Mouse (Mus musculus) spleen, adult 12 weeks (tissue): ENCODE results near the gene 4930435E12Rik.
"Not testable (repeated sequence)": the region's sequence is repeated elsewhere in the genome, so short reads cannot be mapped to it uniquely, and the experiment has no call there.

Experiments
- DNase-seq: peaks from one replicate; pipeline ENCODE4 v3.0.0; 2022; ENCODE audit warnings: low spot score

Gene 4930435E12Rik

DNA sequence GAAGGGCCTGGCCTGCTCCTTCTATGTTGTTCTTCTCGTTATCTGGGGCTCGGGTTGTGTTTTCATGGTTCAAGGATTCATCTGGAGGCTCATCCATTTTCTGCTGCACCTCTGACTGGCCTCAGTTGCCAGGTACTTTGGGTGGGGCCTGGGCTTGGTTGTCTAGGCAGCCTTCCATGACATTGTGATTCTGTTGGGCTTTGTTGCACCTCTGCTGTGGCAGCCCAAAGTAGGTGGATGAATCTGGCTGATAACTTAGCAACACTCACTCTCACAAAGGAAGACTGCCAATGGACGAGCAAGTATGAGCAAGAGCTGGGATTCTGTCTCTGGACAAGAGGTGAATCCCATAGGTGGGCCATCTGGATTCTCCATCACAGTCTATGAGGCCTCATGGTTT lies at the start of gene 4930435E12Rik:
Gene 4930435E12Rik (minus strand): TSS at position 101 of the 400 bp plus-strand sequence.
- no peak for DNase-seq

- no peak for DNase-seq
Measured at GRCm38 (mm10) chr16:38874481-38874880, 45.9 kb upstream of the 4930435E12Rik start.

DNA sequence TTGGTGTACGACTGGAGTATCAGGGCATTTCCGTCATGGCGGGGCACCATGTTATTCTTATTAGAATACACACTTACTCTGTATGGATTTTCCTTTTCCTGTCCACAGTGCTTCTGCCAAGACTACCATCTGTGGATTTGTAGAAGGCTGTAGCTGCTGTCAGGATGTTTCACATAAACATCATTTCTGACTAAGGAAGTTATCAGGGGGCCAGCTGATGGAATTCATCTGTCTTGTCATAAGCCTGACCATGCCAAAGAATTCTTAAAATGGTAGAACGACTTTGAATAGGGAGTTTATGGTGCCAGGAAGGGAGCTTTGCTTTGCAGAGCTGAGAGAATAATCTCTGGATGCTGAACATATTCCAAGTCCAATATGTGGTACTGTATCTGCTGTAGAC lies 44.7 kb upstream of the 4930435E12Rik start:
- DNase-seq = no peak

GRCm38 (mm10) chr16:38864358-38864757 lies 35.8 kb upstream of the 4930435E12Rik start:
- DNase-seq = no peak

- no peak for DNase-seq
Measured at GRCm38 (mm10) chr16:38860548-38860947, 32.0 kb upstream of the 4930435E12Rik start.

- no peak for DNase-seq
Measured at GRCm38 (mm10) chr16:38858120-38858749, 29.7 kb upstream of the 4930435E12Rik start.

DNA sequence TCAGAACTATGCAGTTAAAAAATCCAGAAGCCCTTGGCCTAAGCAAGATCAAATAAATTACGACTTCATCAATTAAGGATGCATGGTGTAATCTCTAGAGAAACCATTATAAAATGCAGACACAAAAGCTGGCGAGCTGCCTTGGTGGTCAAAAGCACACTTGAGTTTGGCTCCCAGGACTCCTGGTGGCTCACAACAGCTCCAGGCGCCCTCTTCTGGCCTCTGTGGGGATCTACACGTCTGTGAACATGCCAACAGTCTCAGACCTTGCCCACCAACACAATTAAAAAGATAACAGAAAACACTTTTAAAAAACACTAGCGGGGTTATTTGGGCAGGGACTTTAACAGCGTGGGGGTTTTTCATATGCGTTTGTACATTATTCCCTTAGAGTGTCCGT lies 16.0 kb downstream of the 4930435E12Rik start:
- peak; percentile 2 for DNase-seq

DNA sequence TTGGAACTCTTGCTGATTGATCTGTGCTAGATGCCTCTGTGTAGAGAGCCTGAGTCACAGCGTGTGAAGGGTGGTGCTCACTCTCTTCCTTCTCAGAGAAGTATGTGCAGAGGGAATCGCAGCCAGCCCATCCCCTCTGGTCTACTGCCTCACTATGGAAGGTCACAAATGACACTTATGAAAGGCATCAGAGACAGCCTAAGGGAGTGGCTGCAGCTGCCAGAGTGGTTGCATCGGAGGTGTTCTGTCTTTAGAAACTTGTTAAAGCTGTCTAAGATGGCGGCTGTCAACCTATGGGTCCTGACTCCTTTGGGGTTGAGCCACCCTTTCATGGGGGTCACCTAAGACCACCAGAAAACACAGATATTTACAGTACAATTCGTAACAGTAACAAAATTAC lies 18.4 kb downstream of the 4930435E12Rik start:
- no peak for DNase-seq

- not testable (repeated sequence) for DNase-seq
Measured at GRCm38 (mm10) chr16:38807796-38808195, 20.8 kb downstream of the 4930435E12Rik start.

DNA sequence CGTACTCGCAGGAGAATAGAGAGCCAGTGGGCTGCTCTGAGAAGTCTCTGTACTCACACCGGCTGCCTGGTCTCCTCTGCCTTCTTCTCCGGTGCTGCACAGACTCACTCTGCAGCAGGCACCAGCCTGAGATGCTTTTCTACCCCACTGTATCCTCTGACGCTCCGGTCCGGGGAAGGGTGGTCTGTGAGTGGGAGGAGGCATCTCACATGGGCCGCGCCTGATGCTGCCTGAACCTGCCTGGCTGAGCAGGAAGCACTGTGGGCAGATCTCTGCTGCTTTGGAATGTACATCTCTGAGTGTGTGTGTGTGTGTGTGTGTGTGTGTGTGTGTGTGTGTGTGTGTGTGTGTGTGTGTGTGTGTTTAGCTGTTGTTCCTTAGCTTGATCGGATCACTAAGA lies 28.5 kb downstream of the 4930435E12Rik start, which contains the start of gene Upk1b:
Gene Upk1b (minus strand): TSS at position 238 of the 400 bp plus-strand sequence.
- DNase-seq = no peak

- DNase-seq = no peak
Measured at GRCm38 (mm10) chr16:38798957-38799450, 29.5 kb downstream of the 4930435E12Rik start.

DNA sequence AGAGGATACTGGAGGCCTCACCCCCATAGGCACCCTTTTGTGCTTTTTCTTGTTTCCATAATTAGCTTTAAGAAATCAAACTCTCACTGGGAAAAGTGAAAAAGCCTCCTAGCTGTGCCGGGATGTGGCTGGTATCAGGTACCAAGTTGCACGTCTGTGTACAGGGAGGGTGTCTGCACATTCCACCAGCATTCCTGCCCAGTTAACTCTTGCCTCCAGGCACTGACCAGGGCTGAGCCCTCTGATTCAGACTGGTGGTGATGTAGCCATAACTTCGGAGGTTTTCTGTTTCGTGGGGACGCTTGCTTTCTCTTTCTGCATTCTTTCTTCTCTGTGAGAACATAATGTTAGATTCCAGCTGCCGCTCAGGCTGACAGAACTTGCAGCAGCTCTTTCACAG lies 35.4 kb downstream of the 4930435E12Rik start:
- no peak for DNase-seq

DNA sequence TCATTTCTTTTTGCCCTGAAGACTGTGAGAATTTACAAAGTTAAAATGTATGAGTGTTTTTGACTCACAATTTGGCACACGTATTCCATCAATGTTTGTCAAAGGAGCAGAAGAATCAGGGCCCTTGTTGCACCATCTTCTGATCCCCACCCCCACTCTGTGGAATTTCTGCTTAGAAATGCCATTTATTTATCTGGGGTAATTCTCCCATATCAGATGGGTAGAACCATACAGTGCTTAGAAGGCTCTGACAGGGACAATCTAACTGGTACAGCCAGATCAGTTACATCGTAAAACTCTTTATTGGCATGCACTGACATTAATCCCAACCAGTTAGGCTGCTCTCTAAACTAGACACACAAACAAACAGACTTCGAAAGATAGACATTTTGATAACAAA lies 38.6 kb downstream of the 4930435E12Rik start:
- no peak for DNase-seq

GRCm38 (mm10) chr16:38789016-38789415 lies 39.5 kb downstream of the 4930435E12Rik start:
- no peak for DNase-seq

DNA sequence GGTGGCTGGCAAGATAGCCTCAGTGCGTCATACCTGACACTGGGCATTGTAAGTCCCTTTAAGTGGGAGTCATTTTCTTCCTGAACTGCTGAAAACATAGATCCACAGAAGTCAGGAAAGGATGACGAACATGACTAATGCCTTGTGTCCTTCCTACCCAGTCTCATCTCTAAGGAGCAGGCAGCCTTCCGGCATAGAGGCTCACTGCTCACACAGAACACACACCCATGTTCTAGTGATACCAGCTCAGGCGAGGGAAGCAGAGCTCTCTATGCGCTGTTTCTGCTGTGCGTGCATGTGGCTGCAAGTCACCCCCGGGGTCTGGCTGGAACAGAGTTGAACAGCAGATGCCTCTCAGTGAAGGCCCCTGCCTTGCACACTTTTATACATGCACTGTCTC lies 43.2 kb downstream of the 4930435E12Rik start:
- no peak for DNase-seq

GRCm38 (mm10) chr16:38782524-38783067 lies 46.0 kb downstream of the 4930435E12Rik start:
- no peak for DNase-seq

GRCm38 (mm10) chr16:38781946-38782345 lies 46.6 kb downstream of the 4930435E12Rik start:
- no peak for DNase-seq

GRCm38 (mm10) chr16:38780960-38781572 lies 47.5 kb downstream of the 4930435E12Rik start:
- DNase-seq = no peak

GRCm38 (mm10) chr16:38776342-38776741 lies 52.2 kb downstream of the 4930435E12Rik start:
- no peak for DNase-seq

DNA sequence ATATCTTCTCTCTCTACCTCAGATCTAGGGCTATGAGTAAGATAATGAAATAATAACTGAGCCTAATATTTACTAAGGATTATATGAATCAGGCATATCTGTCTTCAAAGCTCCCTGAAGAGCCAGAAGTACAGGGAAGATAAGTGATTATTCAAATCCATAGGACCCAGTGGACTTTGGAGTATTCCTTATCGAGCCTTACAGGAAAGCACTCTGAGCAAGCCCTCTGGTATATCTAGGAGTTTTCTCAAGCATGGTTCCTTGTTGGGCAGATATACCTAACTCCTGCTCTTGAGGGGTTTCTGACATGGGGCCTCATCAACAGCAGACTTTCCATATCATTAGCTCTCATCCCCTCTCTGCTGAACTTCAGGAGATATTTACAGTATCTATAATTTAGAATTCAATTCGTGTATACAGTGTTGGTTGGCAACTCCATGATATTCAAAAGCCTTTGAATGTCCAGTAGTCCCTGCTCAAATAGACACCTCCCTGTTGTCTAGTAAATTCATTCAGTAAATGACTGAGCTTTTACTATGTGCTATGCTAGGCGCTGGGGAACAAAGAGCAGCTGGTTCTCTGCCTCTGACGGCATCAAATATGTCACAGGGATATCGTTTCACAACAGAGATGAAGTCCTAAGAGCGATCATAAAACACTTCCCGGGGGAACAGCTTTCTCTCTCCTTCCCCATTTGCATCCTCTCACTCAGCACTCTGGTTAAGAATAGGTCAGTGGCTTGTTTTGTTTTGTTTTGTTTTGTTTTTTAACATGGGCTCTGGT lies 53.4 kb downstream of the 4930435E12Rik start:
- no peak for DNase-seq

DNA sequence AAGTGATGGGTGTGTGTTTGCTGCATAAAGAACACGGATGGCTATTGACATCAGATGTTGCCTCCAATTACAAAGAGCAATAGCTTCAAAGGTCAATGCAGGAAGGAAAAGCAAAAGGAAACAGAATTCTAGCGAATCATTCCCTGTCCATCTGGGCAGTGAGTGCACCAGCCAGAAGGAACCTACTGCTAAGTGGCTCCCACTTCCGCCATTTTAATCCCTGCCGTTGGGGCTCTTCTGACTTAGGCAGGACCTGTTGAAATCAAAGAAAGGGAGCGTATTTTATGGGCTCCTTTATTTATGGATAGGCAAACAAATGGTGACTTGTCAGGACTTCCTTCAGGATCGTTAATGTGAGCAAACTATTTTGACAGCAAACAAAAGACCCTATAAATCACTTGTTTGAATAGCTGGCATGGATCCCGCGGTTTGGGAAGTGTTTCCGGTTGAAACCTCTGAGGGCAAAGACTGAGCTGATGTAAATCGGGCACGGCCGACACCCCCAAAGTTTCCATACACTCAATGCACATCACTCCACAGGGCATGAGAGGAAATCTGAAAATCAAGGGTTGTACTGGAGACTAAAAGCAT lies 55.5 kb downstream of the 4930435E12Rik start:
- no peak for DNase-seq

DNA sequence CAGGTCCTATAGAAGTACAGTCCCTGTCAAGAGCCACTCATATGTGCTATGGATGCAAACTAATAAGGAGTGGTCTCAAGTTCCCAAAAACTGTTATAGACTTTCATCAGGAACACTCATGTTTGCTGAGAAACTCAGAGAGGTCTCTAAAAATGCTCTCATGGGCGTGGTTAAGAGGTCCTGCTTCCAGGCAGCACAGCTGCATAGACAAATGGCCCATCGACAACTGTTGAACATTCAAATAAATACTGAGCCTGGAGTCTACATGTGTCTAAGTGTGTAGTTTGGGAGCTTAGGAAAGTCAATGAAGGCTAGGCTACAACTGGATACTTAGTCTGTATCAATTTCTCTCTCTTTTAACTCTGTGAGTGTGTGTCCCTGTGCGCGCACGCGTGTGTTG lies 57.4 kb downstream of the 4930435E12Rik start:
- DNase-seq = no peak
